Mouse (Mus musculus): ENCODE data around the gene Rai1. TPM values are rescaled to one million over a fixed set of nuclear protein-coding genes. Genes with fewer than 3 reads are reported as not detected.
A peak's percentile ranks its signal among the peaks of the same experiment; 100 is the strongest.

Rai1 gene
- polyA plus RNA-seq, 1 experiment from 2014 or later: 3.8 TPM

- no peak overlapping the region for H3K9ac ChIP-seq
- H3K27ac ChIP-seq (replicated peaks): no peak overlapping the region
- ATAC-seq (ENCODE audit: insufficient read depth): no peak
- no peak overlapping the region for H3K4me3 ChIP-seq (replicated peaks)
- no peaks in the 10 kb centered on the region for H3K27me3 ChIP-seq
- H3K36me3 ChIP-seq (replicated peaks): no peaks in the 10 kb centered on the region
- peaks cover 30% of the 10 kb centered on the region for H3K4me1 ChIP-seq (replicated peaks)
- no peaks in the 10 kb centered on the region for H3K9me3 ChIP-seq (replicated peaks)
- H3K4me2 ChIP-seq: no peak overlapping the region
- WGBS (ENCODE audit: insufficient replicate concordance): 60% methylated on average over 1 of the region's 1 CpGs
These were observed 27.2 kb downstream of the Rai1 start for GRCm38 (mm10) chr11:60132061-60132460.

GRCm38 (mm10) chr11:60136491-60136890, 31.7 kb downstream of the Rai1 start:
- H3K4me2 ChIP-seq: no peak overlapping the region
- WGBS (ENCODE audit: insufficient replicate concordance): 63% methylated on average over 1 of the region's 1 CpGs
- no peaks in the 10 kb centered on the region for H3K9me3 ChIP-seq (replicated peaks)
- H3K4me1 ChIP-seq (replicated peaks): peaks cover 38% of the 10 kb centered on the region
- no peaks in the 10 kb centered on the region for H3K36me3 ChIP-seq (replicated peaks)
- H3K27me3 ChIP-seq: peaks cover 30% of the 10 kb centered on the region
- H3K9ac ChIP-seq: no peak overlapping the region
- no peak overlapping the region for H3K4me3 ChIP-seq (replicated peaks)
- no peak for ATAC-seq (ENCODE audit: insufficient read depth)
- no peak overlapping the region for H3K27ac ChIP-seq (replicated peaks)

- no peaks in the 10 kb centered on the region for H3K36me3 ChIP-seq (replicated peaks)
- H3K4me3 ChIP-seq (replicated peaks): no peak overlapping the region
- no peaks in the 10 kb centered on the region for H3K9me3 ChIP-seq (replicated peaks)
- peaks cover 42% of the 10 kb centered on the region for H3K4me1 ChIP-seq (replicated peaks)
- H3K27me3 ChIP-seq: peaks cover 31% of the 10 kb centered on the region
- H3K4me2 ChIP-seq: no peak overlapping the region
- H3K9ac ChIP-seq: no peak overlapping the region
- H3K27ac ChIP-seq (replicated peaks): no peak overlapping the region
- ATAC-seq (ENCODE audit: insufficient read depth): no peak
These were observed 32.4 kb downstream of the Rai1 start for GRCm38 (mm10) chr11:60137170-60137569.

- no peak for ATAC-seq (ENCODE audit: insufficient read depth)
- WGBS (ENCODE audit: insufficient replicate concordance): 11% methylated on average over 24 of the region's 24 CpGs
- no peak overlapping the region for H3K9ac ChIP-seq
These were observed 34.4 kb downstream of the Rai1 start for GRCm38 (mm10) chr11:60139141-60139733.

GRCm38 (mm10) chr11:60139734-60140371, 35.0 kb downstream of the Rai1 start:
- no peak overlapping the region for H3K27ac ChIP-seq (replicated peaks)
- H3K27me3 ChIP-seq: peaks cover 31% of the 10 kb centered on the region
- WGBS (ENCODE audit: insufficient replicate concordance): under 1% methylated on average over 66 of the region's 66 CpGs
- no peaks in the 10 kb centered on the region for H3K9me3 ChIP-seq (replicated peaks)
- 0 out of 2 replicates have a peak, but pooled peaks cover 2% of the 10 kb centered on the region for H3K36me3 ChIP-seq (replicated peaks)
- peak overlapping the region; percentile 35 for H3K9ac ChIP-seq
- peaks cover 45% of the 10 kb centered on the region for H3K4me1 ChIP-seq (replicated peaks)
- peak overlapping the region; percentile 57 for H3K4me3 ChIP-seq (replicated peaks)
- ATAC-seq (ENCODE audit: insufficient read depth): no peak
- peak overlapping the region; percentile 81 for H3K4me2 ChIP-seq

More at GRCm38 (mm10) chr11:60139141-60139733, 34.4 kb downstream of the Rai1 start:
- peaks cover 31% of the 10 kb centered on the region for H3K27me3 ChIP-seq
- peaks cover 45% of the 10 kb centered on the region for H3K4me1 ChIP-seq (replicated peaks)
- H3K36me3 ChIP-seq (replicated peaks): no peaks in the 10 kb centered on the region
- no peaks in the 10 kb centered on the region for H3K9me3 ChIP-seq (replicated peaks)
- H3K27ac ChIP-seq (replicated peaks): no peak overlapping the region
- peak overlapping the region; percentile 57 for H3K4me3 ChIP-seq (replicated peaks)
- peak overlapping the region; percentile 81 for H3K4me2 ChIP-seq

GRCm38 (mm10) chr11:60140586-60141284, 35.9 kb downstream of the Rai1 start:
- peaks cover 31% of the 10 kb centered on the region for H3K27me3 ChIP-seq
- no peak for ATAC-seq (ENCODE audit: insufficient read depth)
- H3K9ac ChIP-seq: no peak overlapping the region
- peak overlapping the region; percentile 81 for H3K4me2 ChIP-seq
- H3K27ac ChIP-seq (replicated peaks): no peak overlapping the region
- WGBS (ENCODE audit: insufficient replicate concordance): 29% methylated on average over 24 of the region's 32 CpGs
- H3K9me3 ChIP-seq (replicated peaks): no peaks in the 10 kb centered on the region
- H3K36me3 ChIP-seq (replicated peaks): 0 out of 2 replicates have a peak, but pooled peaks cover 8% of the 10 kb centered on the region
- H3K4me3 ChIP-seq (replicated peaks): peak overlapping the region; percentile 57
- peaks cover 50% of the 10 kb centered on the region for H3K4me1 ChIP-seq (replicated peaks)

GRCm38 (mm10) chr11:60141285-60141608, 36.4 kb downstream of the Rai1 start:
- 55% methylated on average over 7 of the region's 7 CpGs for WGBS (ENCODE audit: insufficient replicate concordance)
- H3K9ac ChIP-seq: no peak overlapping the region

GRCm38 (mm10) chr11:60143086-60143485, 38.3 kb downstream of the Rai1 start:
- WGBS (ENCODE audit: insufficient replicate concordance): 60% methylated on average over 4 of the region's 4 CpGs
- H3K4me2 ChIP-seq: no peak overlapping the region
- 0 out of 2 replicates have a peak, but pooled peaks cover 13% of the 10 kb centered on the region for H3K36me3 ChIP-seq (replicated peaks)
- ATAC-seq (ENCODE audit: insufficient read depth): no peak
- H3K9ac ChIP-seq: no peak overlapping the region
- H3K4me1 ChIP-seq (replicated peaks): peaks cover 50% of the 10 kb centered on the region
- no peak overlapping the region for H3K4me3 ChIP-seq (replicated peaks)
- H3K27me3 ChIP-seq: peaks cover 31% of the 10 kb centered on the region
- no peaks in the 10 kb centered on the region for H3K9me3 ChIP-seq (replicated peaks)
- H3K27ac ChIP-seq (replicated peaks): no peak overlapping the region; the same call in 1 of the 2 replicates

More at GRCm38 (mm10) chr11:60141285-60141608, 36.4 kb downstream of the Rai1 start:
- peak overlapping the region; percentile 81; the same call in 1 of the 2 replicates for H3K4me2 ChIP-seq
- H3K4me3 ChIP-seq (replicated peaks): no peak overlapping the region
- peaks cover 50% of the 10 kb centered on the region for H3K4me1 ChIP-seq (replicated peaks)
- no peak for ATAC-seq (ENCODE audit: insufficient read depth)
- H3K27ac ChIP-seq (replicated peaks): no peak overlapping the region
- peaks cover 31% of the 10 kb centered on the region for H3K27me3 ChIP-seq
- 0 out of 2 replicates have a peak, but pooled peaks cover 8% of the 10 kb centered on the region for H3K36me3 ChIP-seq (replicated peaks)
- no peaks in the 10 kb centered on the region for H3K9me3 ChIP-seq (replicated peaks)

- peaks cover 31% of the 10 kb centered on the region for H3K4me1 ChIP-seq (replicated peaks)
- no peak overlapping the region for H3K9ac ChIP-seq
- H3K36me3 ChIP-seq (replicated peaks): 0 out of 2 replicates have a peak, but pooled peaks cover 15% of the 10 kb centered on the region
- peaks cover 4% of the 10 kb centered on the region; the same call in 1 of the 2 replicates for H3K27me3 ChIP-seq
- H3K9me3 ChIP-seq (replicated peaks): no peaks in the 10 kb centered on the region
- 55% methylated on average over 4 of the region's 4 CpGs for WGBS (ENCODE audit: insufficient replicate concordance)
- no peak for ATAC-seq (ENCODE audit: insufficient read depth)
- H3K4me2 ChIP-seq: no peak overlapping the region
- no peak overlapping the region for H3K4me3 ChIP-seq (replicated peaks)
- no peak overlapping the region for H3K27ac ChIP-seq (replicated peaks)
These were observed 41.4 kb downstream of the Rai1 start for GRCm38 (mm10) chr11:60146170-60146569.

- no peak for ATAC-seq (ENCODE audit: insufficient read depth)
These were observed 43.8 kb downstream of the Rai1 start for GRCm38 (mm10) chr11:60148591-60148990.

GRCm38 (mm10) chr11:60149086-60149485, 44.3 kb downstream of the Rai1 start:
- Histone ChIP-seq H3K27me3 (no peaks in the 10 kb centered on the region), H3K4me1 (replicated peaks) (peaks cover 26% of the 10 kb centered on the region; the same call in 1 of the 2 replicates), H3K36me3 (replicated peaks) (0 out of 2 replicates have a peak, but pooled peaks cover 19% of the 10 kb centered on the region), H3K27ac (replicated peaks) (no peak overlapping the region), H3K9me3 (replicated peaks) (no peaks in the 10 kb centered on the region), H3K9ac (no peak overlapping the region), H3K4me2 (no peak overlapping the region), H3K4me3 (replicated peaks) (no peak overlapping the region)
- no peak for ATAC-seq (ENCODE audit: insufficient read depth)
- WGBS (ENCODE audit: insufficient replicate concordance): 71% methylated on average over 3 of the region's 3 CpGs

More at GRCm38 (mm10) chr11:60148591-60148990, 43.8 kb downstream of the Rai1 start:
- no peak overlapping the region for H3K27ac ChIP-seq (replicated peaks)
- 71% methylated on average over 5 of the region's 5 CpGs for WGBS (ENCODE audit: insufficient replicate concordance)
- no peak overlapping the region for H3K4me2 ChIP-seq
- no peaks in the 10 kb centered on the region for H3K27me3 ChIP-seq
- H3K9me3 ChIP-seq (replicated peaks): no peaks in the 10 kb centered on the region
- no peak overlapping the region for H3K9ac ChIP-seq
- H3K4me1 ChIP-seq (replicated peaks): peaks cover 27% of the 10 kb centered on the region; the same call in 1 of the 2 replicates
- no peak overlapping the region for H3K4me3 ChIP-seq (replicated peaks)
- H3K36me3 ChIP-seq (replicated peaks): 0 out of 2 replicates have a peak, but pooled peaks cover 19% of the 10 kb centered on the region

Data from liver, embryonic 15.5 days (tissue).